Mouse (Mus musculus): ENCODE measurements around the gene Cpne7.

Gene Cpne7

GRCm38 (mm10) chr8:123114644-123115043, 2.5 kb upstream of the Cpne7 start:
- DNase-seq (ENCODE audit: low spot score), result no peak

GRCm38 (mm10) chr8:123117744-123118143, 570 bp downstream of the Cpne7 start:
- no peak for DNase-seq (ENCODE audit: low spot score)

GRCm38 (mm10) chr8:123122059-123122458, 4.9 kb downstream of the Cpne7 start:
- DNase-seq (ENCODE audit: low spot score), result no peak

- DNase-seq (ENCODE audit: low spot score), result no peak
Measured at GRCm38 (mm10) chr8:123122670-123123069, 5.5 kb downstream of the Cpne7 start.

GRCm38 (mm10) chr8:123126193-123126816, 9.1 kb downstream of the Cpne7 start:
- peak; percentile 65 for DNase-seq (ENCODE audit: low spot score)

- no peak for DNase-seq (ENCODE audit: low spot score)
Measured at GRCm38 (mm10) chr8:123131041-123131440, 13.9 kb downstream of the Cpne7 start.

GRCm38 (mm10) chr8:123132953-123133352, 15.8 kb downstream of the Cpne7 start:
- no peak for DNase-seq (ENCODE audit: low spot score)

- DNase-seq (ENCODE audit: low spot score), result no peak
Measured at GRCm38 (mm10) chr8:123134149-123134713, 17.1 kb downstream of the Cpne7 start.

- DNase-seq (ENCODE audit: low spot score), result no peak
Measured at GRCm38 (mm10) chr8:123135406-123135805, 18.2 kb downstream of the Cpne7 start.

GRCm38 (mm10) chr8:123135806-123136205, 18.6 kb downstream of the Cpne7 start:
- no peak for DNase-seq (ENCODE audit: low spot score)

- no peak for DNase-seq (ENCODE audit: low spot score)
Measured at GRCm38 (mm10) chr8:123136287-123136686, 19.1 kb downstream of the Cpne7 start.

- peak; percentile 58 for DNase-seq (ENCODE audit: low spot score)
Measured at GRCm38 (mm10) chr8:123137645-123138077, 20.5 kb downstream of the Cpne7 start.

GRCm38 (mm10) chr8:123138741-123139140, 21.6 kb downstream of the Cpne7 start:
- DNase-seq (ENCODE audit: low spot score), result no peak

GRCm38 (mm10) chr8:123141741-123142462, 24.7 kb downstream of the Cpne7 start:
- no peak for DNase-seq (ENCODE audit: low spot score)

- no peak for DNase-seq (ENCODE audit: low spot score)
Measured at GRCm38 (mm10) chr8:123145279-123145678, 28.1 kb downstream of the Cpne7 start.

- DNase-seq (ENCODE audit: low spot score), result no peak
Measured at GRCm38 (mm10) chr8:123146390-123146789, 29.2 kb downstream of the Cpne7 start.

- peak; percentile 32 for DNase-seq (ENCODE audit: low spot score)
Measured at GRCm38 (mm10) chr8:123150737-123151171, 33.6 kb downstream of the Cpne7 start.

GRCm38 (mm10) chr8:123155177-123155576, 38.0 kb downstream of the Cpne7 start:
- DNase-seq (ENCODE audit: low spot score), result no peak

GRCm38 (mm10) chr8:123156070-123156773, 39.0 kb downstream of the Cpne7 start:
- peak; percentile 30 for DNase-seq (ENCODE audit: low spot score)

- no peak for DNase-seq (ENCODE audit: low spot score)
Measured at GRCm38 (mm10) chr8:123157888-123158465, 40.8 kb downstream of the Cpne7 start, which contains the start of gene Sult5a1. TSS of gene Sult5a1 (minus strand) at chr8:123158315.

- DNase-seq (ENCODE audit: low spot score), result peak; percentile 60
Measured at GRCm38 (mm10) chr8:123181391-123181790, 64.2 kb downstream of the Cpne7 start.
